Mouse (Mus musculus): ENCODE data around the gene Taar9. TPM values are rescaled to one million over a fixed set of nuclear protein-coding genes. Genes with fewer than 3 reads are reported as not detected.
"Not testable (repeated sequence)": the region's sequence is repeated elsewhere in the genome, so short reads cannot be mapped to it uniquely, and the experiment has no call there.

The Taar9 gene
- total RNA-seq (2021), result not detected
- long read RNA-seq, experiment 1, result 0 reads
- long read RNA-seq, experiment 2, result 0 reads

DNA sequence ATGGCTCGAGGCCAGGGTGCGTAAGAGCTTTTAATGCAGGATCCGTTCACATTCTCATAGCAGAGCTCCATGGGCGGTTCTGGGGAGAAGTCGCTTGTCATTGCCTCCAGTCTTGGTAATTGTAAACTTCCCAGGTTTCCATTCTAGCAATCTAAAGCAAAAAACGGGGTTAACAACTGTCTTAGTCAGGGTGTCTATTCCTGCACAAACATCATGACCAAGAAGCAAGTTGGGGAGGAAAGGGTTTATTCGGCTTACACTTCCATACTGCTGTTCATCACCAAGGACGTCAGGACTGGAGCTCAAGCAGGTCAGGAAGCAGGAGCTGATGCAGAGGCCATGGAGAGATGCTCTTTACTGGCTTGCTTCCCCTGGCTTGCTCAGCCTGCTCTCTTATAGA is at the start of gene Taar9:
TSS of gene Taar9 (minus strand) at position 101 of the 400 bp plus-strand sequence.
- not testable (repeated sequence) for DNase-seq (ENCODE audit: low spot score in 2 of 2)

DNA sequence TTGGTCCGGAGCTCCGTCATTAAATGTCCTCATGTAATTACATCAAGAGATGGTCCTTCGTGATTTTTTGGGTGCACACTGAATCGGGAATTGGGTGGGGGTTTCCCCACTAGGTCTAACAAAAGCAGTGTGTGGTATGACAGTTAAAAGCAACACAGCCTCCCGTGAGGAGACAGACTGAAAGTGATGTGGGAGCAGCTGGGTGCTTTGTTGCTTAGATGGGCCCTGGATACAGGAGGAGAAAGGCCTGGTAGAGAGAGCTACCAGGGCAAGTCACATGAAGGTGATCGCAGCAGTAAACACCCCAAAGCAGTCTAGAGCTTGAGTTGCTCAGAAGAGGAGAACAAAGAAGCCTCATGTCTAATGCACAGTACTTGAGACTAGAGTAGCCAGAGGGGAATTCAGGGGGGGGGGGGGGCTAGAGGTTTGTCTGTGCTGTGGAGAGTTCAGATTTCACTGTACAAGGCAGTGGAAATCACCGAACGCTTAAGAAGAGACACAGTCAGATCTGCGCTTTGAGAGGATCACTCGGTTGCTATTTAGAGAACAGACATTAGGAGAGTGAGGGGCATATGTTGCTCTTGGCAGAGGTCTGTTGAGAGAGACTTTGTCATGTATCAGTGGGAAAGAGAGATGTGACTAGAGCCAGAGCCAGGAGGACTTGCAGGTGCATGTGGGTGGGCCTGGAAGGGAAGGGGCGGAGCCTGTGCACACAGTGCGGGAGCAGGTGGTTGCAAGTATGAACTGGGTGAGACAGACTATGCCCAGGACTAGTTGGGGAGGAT is 49.3 kb upstream of the Taar9 start:
- DNase-seq (ENCODE audit: low spot score in 2 of 2), result no peak

DNA sequence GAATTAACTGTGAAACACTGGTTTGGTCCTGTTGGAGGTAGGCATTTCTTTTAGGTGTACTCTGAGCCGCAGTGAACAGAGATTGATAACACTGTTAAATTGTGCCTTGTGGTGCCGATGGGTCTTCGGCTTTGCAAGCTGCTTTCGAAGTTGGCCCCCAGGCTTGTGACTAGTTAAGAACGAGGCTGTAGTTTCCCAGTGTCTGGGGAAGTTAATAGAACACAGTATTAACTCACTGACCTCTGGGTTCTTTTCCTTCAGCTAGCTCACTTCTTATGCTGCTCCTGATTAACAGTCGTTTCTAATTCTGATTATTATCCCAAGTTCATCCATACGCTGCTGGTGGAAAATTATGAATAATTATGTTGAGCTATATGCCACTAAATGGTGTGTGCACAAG is 40.8 kb upstream of the Taar9 start:
- DNase-seq (ENCODE audit: low spot score in 2 of 2), result no peak

DNA sequence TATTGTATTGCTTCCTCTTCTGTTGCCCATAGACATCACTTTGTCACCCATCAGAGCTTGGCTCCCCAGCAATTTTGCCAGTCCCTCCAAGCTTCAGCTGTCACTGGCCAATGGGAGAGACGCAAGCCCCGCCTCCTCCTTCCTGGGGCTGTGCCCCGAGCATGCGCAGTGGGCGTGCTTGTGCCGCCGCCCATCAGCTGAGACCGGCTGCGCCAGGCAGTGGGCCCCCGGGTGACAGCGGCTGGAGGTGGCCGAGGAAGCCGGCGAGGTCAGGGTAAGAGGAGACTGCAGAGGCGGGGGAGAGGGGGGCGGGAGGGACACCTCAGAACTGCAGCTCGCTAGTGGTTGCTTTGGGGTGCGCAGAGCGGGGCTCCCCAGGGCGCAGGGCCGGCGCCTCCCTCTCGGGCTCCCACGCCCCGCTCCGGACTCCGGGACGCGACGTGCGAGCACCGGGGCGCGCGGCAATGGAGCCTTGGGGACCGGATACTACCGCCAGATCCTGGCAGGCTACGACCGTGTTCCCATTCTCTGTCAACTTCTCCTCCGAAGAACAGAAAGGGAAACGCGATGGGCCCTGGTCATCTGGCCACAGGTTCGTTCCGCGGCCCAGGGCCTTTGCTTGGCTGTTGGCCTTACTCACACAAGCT is 39.9 kb upstream of the Taar9 start, which contains the start of gene Stx7:
TSS of gene Stx7 (plus strand) at position 168 of the 647 bp plus-strand sequence.
- peak; percentile 92 to 94 for DNase-seq (ENCODE audit: low spot score in 2 of 2)

DNA sequence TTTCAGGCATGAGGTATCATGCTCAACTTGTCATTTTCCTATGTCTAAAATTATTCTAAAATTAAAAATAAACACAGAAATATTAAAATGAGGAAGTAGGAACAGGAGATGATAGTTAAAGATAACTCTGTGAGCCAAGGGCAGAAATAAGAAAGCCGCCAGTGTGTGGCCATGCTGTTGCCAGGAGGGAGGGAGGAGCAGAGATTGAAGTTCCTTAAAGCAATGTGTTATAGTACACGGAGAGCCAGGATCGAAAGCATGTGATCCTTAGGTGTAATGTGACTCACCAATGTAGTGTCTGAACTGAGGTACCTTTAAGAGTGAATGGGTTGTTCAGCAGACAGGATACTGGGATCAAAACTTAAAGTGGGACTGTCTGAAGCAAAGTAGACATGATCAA is 33.4 kb upstream of the Taar9 start:
- DNase-seq (ENCODE audit: low spot score in 2 of 2), result no peak

DNA sequence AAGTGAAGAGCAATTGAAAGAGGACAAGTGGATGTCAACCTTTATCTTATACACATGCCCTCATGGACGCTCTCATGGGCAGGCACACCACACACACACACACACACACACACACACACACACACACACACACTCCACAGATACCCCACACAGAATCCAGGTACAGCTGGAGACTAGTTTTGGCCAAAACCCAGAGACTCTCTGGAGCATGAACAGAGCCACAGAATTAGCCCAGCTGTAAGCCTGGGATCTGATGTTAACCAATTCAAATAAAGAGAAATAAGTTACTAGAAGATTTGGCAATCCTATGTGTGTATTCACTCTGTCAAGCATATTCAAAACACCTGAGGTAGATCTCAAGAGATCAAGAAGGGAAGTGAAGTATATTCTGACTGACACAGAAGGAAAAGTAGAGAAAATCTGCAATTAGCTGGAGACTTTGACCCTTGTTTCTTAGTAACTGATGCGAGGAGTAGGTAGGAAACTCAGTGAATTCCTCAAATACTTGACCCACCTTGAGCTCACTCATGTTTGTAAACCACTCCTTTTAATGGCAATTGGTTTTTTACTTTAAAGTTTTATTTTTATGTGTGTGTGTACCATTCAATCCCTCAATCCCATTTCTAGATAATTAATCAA is 29.4 kb upstream of the Taar9 start:
- no peak for DNase-seq (ENCODE audit: low spot score in 2 of 2)

DNA sequence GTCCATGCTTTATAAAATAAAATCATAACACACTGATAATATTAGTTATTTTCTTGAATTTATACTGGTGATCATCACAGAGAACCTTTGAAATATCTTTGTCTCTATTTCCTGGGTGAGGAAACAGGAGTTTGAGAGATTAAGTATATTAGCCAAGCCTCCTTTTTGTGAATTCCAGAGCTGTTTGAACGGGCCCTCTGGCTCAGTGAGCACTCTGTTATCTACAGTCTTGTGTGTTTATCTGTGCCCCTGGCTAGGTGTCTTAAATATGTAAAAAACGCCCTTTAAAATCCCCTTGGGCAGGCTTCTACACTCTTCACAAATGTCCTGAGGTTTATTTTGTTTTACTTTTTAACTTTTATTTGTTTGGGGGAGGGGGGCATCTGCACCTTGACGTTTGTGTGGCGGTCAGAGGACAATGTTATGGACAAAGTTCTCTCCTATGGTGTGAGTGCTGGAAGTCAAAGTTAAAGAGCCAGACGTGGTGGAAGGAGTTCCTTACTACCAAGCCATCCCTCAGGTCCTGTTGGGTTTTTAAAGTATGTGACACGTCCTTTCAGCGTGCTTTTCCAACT is 24.8 kb upstream of the Taar9 start:
- no peak for DNase-seq (ENCODE audit: low spot score in 2 of 2)

DNA sequence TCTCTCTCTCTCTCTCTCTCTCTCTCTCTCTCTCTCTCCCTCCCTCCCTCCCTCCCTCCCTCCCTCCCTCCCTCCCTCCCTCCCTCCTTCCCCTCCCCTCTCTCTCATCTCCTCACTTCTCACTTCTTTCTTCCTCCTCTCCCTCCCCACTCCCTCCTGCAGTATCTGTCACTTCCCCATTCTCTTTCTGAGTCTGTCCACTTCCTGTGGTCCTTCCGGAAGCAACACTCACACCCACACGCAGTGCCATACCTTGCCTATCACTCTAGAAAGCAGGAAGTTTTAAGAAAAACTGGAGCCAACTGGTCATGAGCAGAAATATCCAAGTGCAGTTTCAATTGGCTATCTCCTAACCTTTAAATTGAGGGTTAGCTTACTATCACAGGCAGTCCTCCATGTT is 23.8 kb upstream of the Taar9 start:
- no peak for DNase-seq (ENCODE audit: low spot score in 2 of 2)

DNA sequence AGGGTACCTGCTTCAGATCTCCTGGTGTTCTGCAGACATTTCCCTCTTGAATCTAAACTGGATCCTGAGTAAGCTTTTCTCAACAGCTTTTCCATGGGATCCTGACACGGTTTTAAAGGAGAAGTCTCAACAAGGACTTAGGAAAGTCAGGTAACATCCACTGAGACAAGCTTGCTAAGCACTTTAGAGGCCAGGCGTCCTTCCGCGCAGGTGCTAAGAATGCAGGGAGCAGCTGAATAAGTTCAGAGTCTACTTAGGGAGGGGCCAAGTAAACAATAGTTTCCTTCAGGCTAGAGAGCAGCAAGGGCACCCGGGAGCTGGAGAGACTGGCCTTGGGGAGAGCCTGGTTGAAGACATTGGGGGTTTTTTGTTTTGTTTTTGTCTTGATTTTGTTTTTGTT is 22.9 kb upstream of the Taar9 start:
- DNase-seq (ENCODE audit: low spot score in 2 of 2), result no peak

DNA sequence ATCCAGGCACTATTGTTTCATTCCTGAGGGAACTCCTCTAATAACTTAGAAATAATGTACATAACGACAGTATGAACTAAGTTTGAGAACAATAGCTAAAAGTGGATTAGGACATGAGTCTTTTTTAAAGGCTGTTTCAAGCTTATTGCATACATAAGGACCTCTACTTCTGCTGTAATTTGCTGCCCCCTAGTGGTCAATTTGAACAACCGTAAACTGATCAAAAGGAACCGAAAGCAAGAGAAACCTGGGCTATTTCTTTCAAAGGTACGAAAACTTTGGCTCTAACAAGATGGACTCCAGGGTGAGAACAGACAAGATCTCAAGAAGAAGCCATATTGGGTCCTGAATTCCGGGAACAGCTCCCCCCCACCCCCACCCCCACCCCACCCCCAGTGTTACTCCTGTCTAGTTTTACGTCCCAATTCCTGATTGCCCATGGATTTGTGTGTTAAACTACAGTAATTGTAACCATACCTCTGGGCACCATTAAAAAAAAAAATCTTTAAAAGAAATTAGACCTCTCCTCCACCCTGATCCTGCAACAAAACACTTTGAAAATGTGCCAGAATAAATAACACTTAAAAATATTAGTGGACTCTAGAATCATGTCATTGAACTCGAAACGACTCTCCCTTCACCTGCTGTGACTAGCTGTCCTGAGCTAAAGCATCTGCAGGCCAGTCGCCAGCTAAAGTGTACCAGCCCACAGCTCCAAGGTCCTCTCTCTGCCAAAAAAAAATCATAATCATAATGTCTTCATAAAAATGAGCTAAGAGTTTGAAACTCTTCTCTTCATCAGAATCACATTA is 22.3 kb upstream of the Taar9 start:
- DNase-seq (ENCODE audit: low spot score in 2 of 2), result peak; percentile 36 to 37

DNA sequence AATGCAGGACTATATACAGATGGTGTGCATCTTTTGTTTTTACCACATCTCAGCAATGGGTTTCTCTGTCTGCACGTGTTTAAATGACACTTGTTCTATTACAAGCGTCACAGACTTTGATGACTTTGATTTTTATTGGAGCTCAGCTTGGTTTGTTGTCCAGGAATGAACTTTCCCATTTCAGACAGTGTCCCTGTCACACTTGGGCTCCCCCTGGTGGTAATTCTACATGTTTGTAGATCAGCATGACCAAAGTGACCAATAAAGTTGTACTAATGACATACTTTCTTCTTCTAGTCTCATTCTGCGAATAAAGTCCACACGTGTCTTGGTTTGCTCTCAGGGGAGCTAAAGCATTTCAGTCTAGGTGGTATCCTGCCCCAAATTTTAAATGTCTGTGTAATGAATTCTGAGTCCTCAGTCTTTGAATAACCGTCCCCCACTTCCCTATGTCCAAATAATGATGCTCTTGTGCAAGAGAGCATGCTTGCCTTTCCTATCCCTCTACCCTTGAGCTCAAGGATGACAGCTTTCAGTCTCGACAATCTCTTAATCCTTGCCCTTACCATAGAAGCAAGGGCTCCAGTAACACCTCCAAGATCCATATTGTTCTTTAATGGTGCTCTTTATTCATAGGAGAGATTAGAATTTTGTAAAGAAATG is 1.9 kb upstream of the Taar9 start:
- peak; percentile 25 to 35 for DNase-seq (ENCODE audit: low spot score in 2 of 2)

DNA sequence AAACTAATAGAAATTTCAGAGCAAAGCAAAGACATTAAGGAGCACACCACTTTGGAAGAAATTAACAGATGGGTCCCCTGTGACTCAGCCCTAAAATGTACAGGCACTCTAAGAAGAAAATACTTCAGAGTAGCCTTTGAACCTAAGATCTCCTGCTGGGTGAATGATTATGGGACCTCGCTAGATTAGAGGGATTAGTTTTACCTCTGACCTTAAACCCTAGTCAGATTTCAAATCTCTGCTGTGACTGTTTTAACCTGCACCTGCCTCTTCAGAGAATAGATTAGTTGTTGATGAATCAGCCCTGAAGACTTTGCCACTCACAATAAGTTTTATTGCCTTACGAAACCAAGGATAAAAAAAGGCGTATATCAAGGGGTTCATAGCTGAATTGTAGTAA is 1.1 kb downstream of the Taar9 start:
- DNase-seq (ENCODE audit: low spot score in 2 of 2), result no peak

DNA sequence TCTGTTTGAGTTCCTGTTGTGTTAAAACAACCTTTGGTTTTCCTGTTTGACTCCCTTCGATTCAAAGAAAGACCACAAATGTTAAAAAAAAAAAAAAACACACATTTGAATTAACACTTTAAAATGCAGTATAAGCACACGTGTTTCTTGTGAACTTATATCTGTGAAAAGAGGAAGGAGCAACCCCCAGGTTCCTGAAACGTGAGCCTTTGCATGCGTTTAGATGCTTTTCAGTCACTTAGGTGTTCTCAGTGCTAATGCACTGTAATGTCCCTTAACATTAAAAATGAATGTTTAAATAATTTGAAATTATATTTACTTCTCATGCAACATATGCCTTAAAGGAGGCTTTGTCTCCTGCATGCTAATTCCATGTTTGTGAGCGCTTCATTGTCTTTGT is 1.6 kb downstream of the Taar9 start:
- no peak for DNase-seq (ENCODE audit: low spot score in 2 of 2)

DNA sequence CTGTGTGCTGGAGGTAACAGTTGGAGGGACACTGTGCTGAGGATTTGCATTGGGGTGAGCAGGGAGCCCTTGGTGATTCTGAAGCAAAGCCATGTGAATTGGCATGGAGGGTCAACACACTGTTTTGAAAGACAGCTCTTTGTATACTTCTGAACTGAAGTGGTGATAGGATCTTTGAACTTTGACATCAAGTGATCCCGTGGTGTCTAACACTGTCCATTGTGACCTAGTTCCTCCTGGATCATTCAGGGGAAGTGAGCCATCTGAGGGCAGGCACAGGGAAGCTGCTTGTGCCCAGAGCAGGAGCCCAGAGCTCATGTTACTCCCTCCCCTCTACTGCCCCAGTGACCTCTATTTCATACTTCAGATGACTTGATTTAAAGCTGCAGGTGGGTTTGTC is 6.0 kb downstream of the Taar9 start:
- DNase-seq (ENCODE audit: low spot score in 2 of 2), result not testable (repeated sequence)

DNA sequence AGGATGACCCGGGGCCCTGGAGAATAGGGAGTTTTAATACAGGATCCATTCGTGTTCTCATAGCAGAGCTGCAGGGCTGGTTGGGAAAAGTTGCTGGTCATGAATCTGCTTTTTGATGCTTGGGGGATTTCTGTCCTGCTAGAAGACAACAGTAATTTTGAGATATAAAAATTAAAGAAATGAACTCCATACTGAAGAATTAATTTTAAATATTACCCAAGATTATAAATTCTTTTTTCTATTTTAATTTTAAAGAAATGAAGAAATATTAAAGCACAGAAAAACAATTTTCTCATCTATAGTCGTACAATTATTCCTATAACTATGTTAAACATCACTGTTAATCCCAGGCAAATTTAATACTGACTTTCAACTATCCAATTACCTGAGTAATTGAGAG is 7.5 kb downstream of the Taar9 start, which contains the start of gene Taar8c:
TSS of gene Taar8c (minus strand) at position 101 of the 400 bp plus-strand sequence.
- DNase-seq (ENCODE audit: low spot score in 2 of 2), result not testable (repeated sequence)

DNA sequence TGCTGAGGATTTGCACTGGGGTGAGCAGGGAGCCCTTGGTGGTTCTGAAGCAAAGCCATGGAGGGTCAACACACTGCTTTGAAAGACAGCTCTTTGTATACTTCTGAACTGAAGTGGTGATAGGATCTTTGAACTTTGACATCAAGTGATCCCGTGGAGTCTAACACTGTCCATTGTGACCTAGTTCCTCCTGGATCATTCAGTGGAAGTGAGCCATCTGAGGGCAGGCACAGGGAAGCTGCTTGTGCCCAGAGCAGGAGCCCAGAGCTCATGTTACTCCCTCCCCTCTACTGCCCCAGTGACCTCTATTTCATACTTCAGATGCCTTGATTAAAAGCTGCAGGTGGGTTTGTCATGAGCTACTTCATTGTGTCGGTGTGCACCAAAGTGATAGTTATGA is 12.3 kb downstream of the Taar9 start:
- DNase-seq (ENCODE audit: low spot score in 2 of 2), result not testable (repeated sequence)

DNA sequence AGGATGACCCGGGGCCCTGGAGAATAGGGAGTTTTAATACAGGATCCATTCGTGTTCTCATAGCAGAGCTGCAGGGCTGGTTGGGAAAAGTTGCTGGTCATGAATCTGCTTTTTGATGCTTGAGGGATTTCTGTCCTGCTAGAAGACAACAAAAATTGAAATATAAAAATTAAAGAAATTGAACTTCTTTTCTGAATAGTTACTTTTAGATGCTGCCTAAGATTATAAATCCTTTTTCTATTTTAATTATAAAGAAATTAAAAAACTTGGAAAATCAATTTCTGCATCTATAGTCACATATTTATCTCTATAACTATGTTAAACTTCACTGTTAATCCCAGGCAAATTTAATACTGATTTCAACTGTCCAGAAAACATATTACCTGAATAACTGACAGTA is 17.1 kb downstream of the Taar9 start, which contains the start of gene Taar8b:
TSS of gene Taar8b (minus strand) at position 101 of the 400 bp plus-strand sequence.
- no peak for DNase-seq (ENCODE audit: low spot score in 2 of 2)

DNA sequence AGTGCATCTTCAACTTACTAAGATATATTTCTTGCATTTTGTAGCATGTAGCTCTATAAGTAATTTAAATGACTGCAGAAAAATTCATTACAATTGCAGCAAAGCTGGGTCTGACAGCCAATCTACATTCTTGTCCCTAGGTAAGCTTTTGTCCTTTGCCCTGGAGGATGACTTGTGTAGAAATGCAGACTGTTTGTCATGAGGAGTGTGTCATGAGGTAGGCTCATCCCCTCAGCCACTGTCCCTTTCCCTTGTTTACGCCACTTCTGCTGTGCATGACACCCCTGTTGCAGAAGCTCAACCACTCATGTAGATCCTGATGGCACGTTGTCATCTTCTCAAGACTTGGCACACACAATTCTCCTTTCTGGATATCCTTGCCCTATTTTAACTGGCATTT is 22.2 kb downstream of the Taar9 start:
- no peak for DNase-seq (ENCODE audit: low spot score in 2 of 2)

DNA sequence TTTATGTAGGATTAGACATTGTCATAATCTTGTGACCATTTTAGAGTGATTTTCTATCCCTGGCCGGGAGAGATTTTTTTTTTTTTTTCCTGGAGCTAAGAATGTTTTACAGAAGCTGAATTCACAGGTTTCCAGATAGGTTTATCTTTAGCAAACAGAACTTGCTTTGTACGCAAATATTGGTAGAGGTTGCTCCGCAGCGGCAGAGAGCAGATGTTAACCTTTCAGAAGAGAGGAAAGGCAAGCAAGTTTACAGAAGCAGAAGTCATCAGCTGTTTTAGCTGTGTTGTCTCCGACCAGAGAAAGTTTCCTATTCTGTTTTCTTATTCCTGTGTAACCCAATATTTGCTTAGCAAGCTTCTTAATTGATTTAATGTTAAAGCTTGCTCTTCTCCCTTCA is 22.8 kb downstream of the Taar9 start:
- DNase-seq (ENCODE audit: low spot score in 2 of 2), result no peak

DNA sequence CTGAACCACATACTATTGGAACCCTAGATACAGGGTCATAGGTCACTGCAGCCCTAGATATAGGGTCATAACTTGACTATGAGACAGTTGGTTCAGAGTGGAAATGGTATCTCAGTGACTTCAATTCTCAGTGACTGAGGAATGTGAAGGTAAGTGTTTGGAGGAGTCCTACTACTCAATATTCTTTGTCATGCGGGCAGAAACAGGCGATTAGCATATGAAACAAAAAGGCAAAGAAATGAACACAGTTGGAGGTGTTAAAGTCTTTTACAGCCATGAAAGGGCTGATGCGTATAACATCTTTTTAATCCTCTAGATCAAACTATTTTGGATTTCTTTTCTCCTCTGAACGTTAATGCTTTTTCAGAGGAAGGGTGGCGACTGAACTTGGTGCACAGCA is 23.4 kb downstream of the Taar9 start:
- DNase-seq (ENCODE audit: low spot score in 2 of 2), result no peak
